Mouse (Mus musculus): ENCODE data around the gene Dnah8. TPM values are rescaled to one million over a fixed set of nuclear protein-coding genes. Genes with fewer than 3 reads are reported as not detected.

Gene Dnah8
- polyA plus RNA-seq, 1 experiment from 2014 or later, result 0.97 TPM

DNA sequence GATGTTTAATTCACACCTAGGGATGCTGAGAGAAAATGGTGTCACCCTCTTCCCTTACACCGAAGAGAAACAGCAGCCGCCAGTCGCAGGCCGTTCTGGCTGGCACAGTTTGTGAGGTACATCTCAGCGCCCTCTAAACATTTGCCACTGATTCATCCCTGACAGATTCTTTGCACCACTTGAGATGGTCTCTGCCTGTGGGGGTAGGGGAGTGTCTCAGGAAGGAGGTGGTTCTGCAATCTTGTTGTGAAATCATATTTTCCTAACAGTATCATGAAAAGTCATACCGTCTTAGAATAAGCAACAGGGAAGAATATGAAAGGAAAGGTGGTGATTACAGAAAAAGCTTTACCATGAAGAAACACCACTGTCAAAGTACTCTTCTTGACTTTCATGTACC lies 224.7 kb downstream of the Dnah8 start:
- Histone ChIP-seq H3K4me2 (replicated peaks) (no peak overlapping the region), H3K9ac (no peak overlapping the region), H3K27ac (no peak overlapping the region), H3K27me3 (no peaks in the 10 kb centered on the region), H3K4me3 (no peak overlapping the region), H3K9me3 (replicated peaks) (0 out of 2 replicates have a peak, but pooled peaks cover 4% of the 10 kb centered on the region), H3K36me3 (no peaks in the 10 kb centered on the region), H3K4me1 (no peaks in the 10 kb centered on the region)
- 94% methylated on average over 6 of the region's 6 CpGs for WGBS
- no peak for ATAC-seq (ENCODE audit: low FRiP score)

DNA sequence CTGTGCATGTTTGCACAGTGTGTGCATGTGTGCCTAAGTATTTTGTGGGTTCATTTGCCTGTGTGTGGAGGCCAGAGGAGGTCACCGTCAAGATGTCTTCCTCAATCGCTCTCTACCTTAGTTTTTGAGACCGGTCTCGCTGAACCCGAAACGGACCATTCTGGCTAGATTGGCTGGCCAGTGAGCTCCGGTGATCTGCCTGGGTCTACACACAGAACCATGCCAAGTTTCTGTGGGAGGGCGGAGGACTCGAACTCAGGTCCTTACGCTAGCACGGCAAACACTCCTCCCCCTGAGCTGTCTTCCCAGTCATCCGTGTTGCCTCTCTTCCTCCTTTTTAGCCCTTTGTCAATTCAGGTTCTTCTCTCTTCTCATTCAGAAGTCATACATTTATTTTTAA lies 225.7 kb downstream of the Dnah8 start:
- Histone ChIP-seq H3K36me3 (no peaks in the 10 kb centered on the region), H3K4me2 (replicated peaks) (no peak overlapping the region), H3K4me3 (no peak overlapping the region), H3K27ac (no peak overlapping the region), H3K27me3 (no peaks in the 10 kb centered on the region), H3K9ac (no peak overlapping the region), H3K9me3 (replicated peaks) (0 out of 2 replicates have a peak, but pooled peaks cover 4% of the 10 kb centered on the region), H3K4me1 (no peaks in the 10 kb centered on the region)
- no peak for ATAC-seq (ENCODE audit: low FRiP score)
- 94% methylated on average over 12 of the region's 12 CpGs for WGBS

GRCm38 (mm10) chr17:30852345-30852744 lies 228.2 kb downstream of the Dnah8 start:
- Histone ChIP-seq H3K4me3 (no peak overlapping the region), H3K4me1 (no peaks in the 10 kb centered on the region), H3K9ac (no peak overlapping the region), H3K9me3 (replicated peaks) (0 out of 2 replicates have a peak, but pooled peaks cover 4% of the 10 kb centered on the region), H3K4me2 (replicated peaks) (no peak overlapping the region), H3K27me3 (no peaks in the 10 kb centered on the region), H3K36me3 (no peaks in the 10 kb centered on the region), H3K27ac (no peak overlapping the region)
- no peak for ATAC-seq (ENCODE audit: low FRiP score)

- Histone ChIP-seq H3K9me3 (replicated peaks) (0 out of 2 replicates have a peak, but pooled peaks cover 1% of the 10 kb centered on the region), H3K4me2 (replicated peaks) (no peak overlapping the region), H3K4me3 (no peak overlapping the region), H3K36me3 (no peaks in the 10 kb centered on the region), H3K27ac (no peak overlapping the region), H3K9ac (no peak overlapping the region), H3K4me1 (peaks cover 17% of the 10 kb centered on the region), H3K27me3 (no peaks in the 10 kb centered on the region)
- WGBS, result 86% methylated on average over 5 of the region's 5 CpGs
- ATAC-seq (ENCODE audit: low FRiP score), result no peak
Measured at GRCm38 (mm10) chr17:30857347-30857746, 233.2 kb downstream of the Dnah8 start.

GRCm38 (mm10) chr17:30858586-30859259 lies 234.6 kb downstream of the Dnah8 start:
- Histone ChIP-seq H3K4me3 (no peak overlapping the region), H3K9ac (no peak overlapping the region), H3K4me1 (peaks cover 24% of the 10 kb centered on the region), H3K27me3 (no peaks in the 10 kb centered on the region), H3K9me3 (replicated peaks) (no peaks in the 10 kb centered on the region), H3K27ac (no peak overlapping the region), H3K36me3 (no peaks in the 10 kb centered on the region), H3K4me2 (replicated peaks) (no peak overlapping the region)
- WGBS, result 54% methylated on average over 11 of the region's 11 CpGs
- no peak for ATAC-seq (ENCODE audit: low FRiP score)

- no peak overlapping the region for H3K4me3 ChIP-seq
- no peaks in the 10 kb centered on the region for H3K27me3 ChIP-seq
- H3K4me1 ChIP-seq, result peaks cover 33% of the 10 kb centered on the region
- no peaks in the 10 kb centered on the region for H3K9me3 ChIP-seq (replicated peaks)
- H3K9ac ChIP-seq, result 0 out of 2 replicates have a peak overlapping the region, but pooled peaks have one; percentile 32
- no peak overlapping the region for H3K4me2 ChIP-seq (replicated peaks)
- WGBS, result 39% methylated on average over 10 of the region's 10 CpGs
- peak; percentile 55 for ATAC-seq (ENCODE audit: low FRiP score)
- no peaks in the 10 kb centered on the region for H3K36me3 ChIP-seq
- peak overlapping the region; percentile 74 for H3K27ac ChIP-seq
Measured at GRCm38 (mm10) chr17:30859989-30860585, 235.9 kb downstream of the Dnah8 start.

GRCm38 (mm10) chr17:30860606-30861005 lies 236.5 kb downstream of the Dnah8 start:
- no peak for ATAC-seq (ENCODE audit: low FRiP score)
- H3K9ac ChIP-seq, result 0 out of 2 replicates have a peak overlapping the region, but pooled peaks have one; percentile 32
- WGBS, result 70% methylated on average over 7 of the region's 7 CpGs
- H3K4me2 ChIP-seq (replicated peaks), result no peak overlapping the region
- H3K4me1 ChIP-seq, result peaks cover 33% of the 10 kb centered on the region
- H3K27me3 ChIP-seq, result no peaks in the 10 kb centered on the region
- no peaks in the 10 kb centered on the region for H3K9me3 ChIP-seq (replicated peaks)
- H3K36me3 ChIP-seq, result no peaks in the 10 kb centered on the region
- no peak overlapping the region for H3K4me3 ChIP-seq
- H3K27ac ChIP-seq, result peak overlapping the region; percentile 74

DNA sequence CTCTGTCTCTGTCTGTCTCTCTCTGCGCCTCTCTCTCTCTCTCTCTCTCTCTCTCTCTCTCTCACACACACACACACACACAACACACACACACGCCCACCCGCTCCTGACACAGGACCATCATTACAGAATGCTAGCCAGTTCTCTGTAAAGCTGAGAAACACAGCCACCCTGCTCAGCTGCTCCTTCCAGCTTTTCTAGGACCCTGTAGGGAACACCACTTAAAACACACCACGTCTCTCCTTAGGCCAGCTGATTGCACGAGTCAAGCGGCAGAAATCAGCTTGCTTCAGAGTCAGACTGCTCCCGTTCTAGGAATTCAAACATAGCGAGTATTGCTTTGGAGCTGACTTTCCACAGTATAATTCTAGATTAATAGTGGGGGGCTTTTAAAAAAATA lies 242.1 kb downstream of the Dnah8 start:
- H3K36me3 ChIP-seq, result no peaks in the 10 kb centered on the region
- H3K27me3 ChIP-seq, result no peaks in the 10 kb centered on the region
- H3K4me2 ChIP-seq (replicated peaks), result no peak overlapping the region
- H3K9me3 ChIP-seq (replicated peaks), result no peaks in the 10 kb centered on the region
- H3K4me3 ChIP-seq, result no peak overlapping the region
- no peak overlapping the region for H3K9ac ChIP-seq
- 67% methylated on average over 8 of the region's 8 CpGs for WGBS
- ATAC-seq (ENCODE audit: low FRiP score), result no peak
- no peak overlapping the region for H3K27ac ChIP-seq
- peaks cover 19% of the 10 kb centered on the region for H3K4me1 ChIP-seq

GRCm38 (mm10) chr17:30866966-30867365 lies 242.8 kb downstream of the Dnah8 start:
- no peak for ATAC-seq (ENCODE audit: low FRiP score)
- Histone ChIP-seq H3K27me3 (no peaks in the 10 kb centered on the region), H3K9me3 (replicated peaks) (no peaks in the 10 kb centered on the region), H3K4me1 (peaks cover 19% of the 10 kb centered on the region), H3K4me3 (no peak overlapping the region), H3K9ac (no peak overlapping the region), H3K36me3 (no peaks in the 10 kb centered on the region), H3K27ac (no peak overlapping the region), H3K4me2 (replicated peaks) (no peak overlapping the region)
- 82% methylated on average over 9 of the region's 9 CpGs for WGBS

DNA sequence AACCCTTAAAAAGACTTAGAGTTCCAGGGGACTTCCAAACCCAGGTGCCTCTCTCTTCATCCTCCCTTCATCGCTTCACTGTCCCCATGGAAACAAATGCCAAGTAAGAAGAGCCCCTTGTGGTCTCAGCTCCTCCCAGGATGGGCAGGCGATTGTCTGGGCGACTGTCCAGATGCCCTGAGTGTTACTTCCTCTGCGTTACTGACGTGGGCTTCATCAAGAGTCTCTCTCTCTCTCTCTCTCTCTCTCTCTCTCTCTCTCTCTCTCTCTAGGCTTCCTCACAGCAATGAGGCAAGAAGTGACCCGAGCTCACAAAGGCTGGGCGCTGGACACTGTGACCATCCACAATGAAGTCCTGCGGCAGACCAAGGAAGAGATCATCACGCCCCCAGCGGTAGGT lies 246.9 kb downstream of the Dnah8 start:
- Histone ChIP-seq H3K27me3 (no peaks in the 10 kb centered on the region), H3K9me3 (replicated peaks) (0 out of 2 replicates have a peak, but pooled peaks cover 6% of the 10 kb centered on the region), H3K27ac (no peak overlapping the region), H3K36me3 (no peaks in the 10 kb centered on the region), H3K4me2 (replicated peaks) (no peak overlapping the region), H3K4me3 (no peak overlapping the region), H3K9ac (no peak overlapping the region), H3K4me1 (0 out of 2 replicates have a peak, but pooled peaks cover 3% of the 10 kb centered on the region)
- WGBS, result 33% methylated on average over 10 of the region's 10 CpGs
- ATAC-seq (ENCODE audit: low FRiP score), result no peak

- Histone ChIP-seq H3K4me1 (peaks cover 3% of the 10 kb centered on the region; the same call in 1 of the 2 replicates), H3K9ac (no peak overlapping the region), H3K4me3 (no peak overlapping the region), H3K4me2 (replicated peaks) (no peak overlapping the region), H3K27me3 (no peaks in the 10 kb centered on the region), H3K27ac (no peak overlapping the region), H3K9me3 (replicated peaks) (peaks cover 6% of the 10 kb centered on the region; the same call in 1 of the 2 replicates), H3K36me3 (no peaks in the 10 kb centered on the region)
- 64% methylated on average over 15 of the region's 15 CpGs for WGBS
- no peak for ATAC-seq (ENCODE audit: low FRiP score)
Measured at GRCm38 (mm10) chr17:30874276-30874675, 250.1 kb downstream of the Dnah8 start.

- Histone ChIP-seq H3K4me1 (peaks cover 8% of the 10 kb centered on the region), H3K27me3 (no peaks in the 10 kb centered on the region; the same call in 1 of the 2 replicates), H3K27ac (no peak overlapping the region), H3K36me3 (no peaks in the 10 kb centered on the region), H3K9me3 (replicated peaks) (peaks cover 6% of the 10 kb centered on the region; the same call in 1 of the 2 replicates), H3K9ac (no peak overlapping the region), H3K4me3 (no peak overlapping the region), H3K4me2 (replicated peaks) (no peak overlapping the region)
- WGBS, result 71% methylated on average over 7 of the region's 7 CpGs
- ATAC-seq (ENCODE audit: low FRiP score), result no peak
Measured at GRCm38 (mm10) chr17:30877456-30877855, 253.3 kb downstream of the Dnah8 start.
